Mouse (Mus musculus) embryonic facial prominence, embryonic 11.5 days (tissue): ENCODE data around the gene Art3. TPM values are rescaled to one million over a fixed set of nuclear protein-coding genes. Genes with fewer than 3 reads are reported as not detected.

ENCODE experiments used
- ATAC-seq: fragments of 200-750 bp; cut with Nextera tagmentation; replicated peaks from 2 replicates; pipeline ENCODE4 v1.8.0; 2017; ENCODE audit warnings: low read depth; ENCODE audit not compliant: insufficient number of reproducible peaks, low FRiP score, low TSS enrichment
- DNase-seq: peaks from one replicate; pipeline ENCODE4 v3.0.0-alpha.2; 2015; ENCODE audit warnings: low spot score
- H3K27ac ChIP-seq: fragments of 300-500 bp; sonication (generic); replicated peaks from 2 replicates; pipeline ENCODE4 v1.5.1; 2014; ENCODE audit warnings: mild to moderate bottlenecking, low read depth, low read length, control low read depth
- H3K27me3 ChIP-seq: fragments of 300-500 bp; sonication (generic); 2 replicates; pipeline ENCODE4 v1.6.1; 2014; ENCODE audit warnings: mild to moderate bottlenecking, low read length, moderate library complexity, mixed read lengths; ENCODE audit not compliant: control insufficient read depth, insufficient read depth
- H3K36me3 ChIP-seq: fragments of 300-500 bp; sonication (generic); replicated peaks from 2 replicates; pipeline ENCODE4 v1.6.1; 2014; ENCODE audit warnings: low read depth, mild to moderate bottlenecking, low read length, moderate library complexity, mixed read lengths; ENCODE audit not compliant: control insufficient read depth, insufficient read depth
- H3K4me1 ChIP-seq: fragments of 300-500 bp; sonication (generic); 2 replicates; pipeline ENCODE4 v1.6.1; 2014; ENCODE audit warnings: low read length, mixed read lengths; ENCODE audit not compliant: control insufficient read depth, insufficient read depth
- H3K4me2 ChIP-seq: fragments of 300-500 bp; sonication (generic); 2 replicates; pipeline ENCODE4 v1.6.1; 2014; ENCODE audit warnings: low read depth, mild to moderate bottlenecking, control low read depth, low read length, moderate library complexity
- H3K4me3 ChIP-seq: fragments of 300-500 bp; sonication (generic); 2 replicates; pipeline ENCODE4 v1.5.1; 2014; ENCODE audit warnings: low read depth, low read length, control low read depth
- H3K9ac ChIP-seq: fragments of 300-500 bp; sonication (generic); replicated peaks from 2 replicates; pipeline ENCODE4 v1.6.1; 2014; ENCODE audit warnings: mild to moderate bottlenecking, control low read depth, low read length
- H3K9me3 ChIP-seq: fragments of 300-500 bp; sonication (generic); replicated peaks from 2 replicates; pipeline ENCODE4 v1.6.1; 2016; ENCODE audit warnings: mild to moderate bottlenecking, low read length, inconsistent platforms, mixed read lengths; ENCODE audit not compliant: control insufficient read depth
- WGBS: fragments of 180-500 bp; shearing (Covaris S2); extraction: QIAGEN DNeasy Blood & Tissue Kit; methylation state at CpG from one replicate; pipeline ENCODE4 v1.1.7; 2014; 5-methylcytosine and 5-hydroxymethylcytosine counted together
- polyA plus RNA-seq: library from polyadenylated mRNA; unstranded; fragments of >200 nt; fragmentation: Nextera tagmentation; extraction: Ambion mirVana; gene quantifications from 2 replicates; pipeline ENCODE4 v1.2.1, GENCODE M21; 2014

Art3 gene
- polyA plus RNA-seq, 1 experiment from 2014 or later: 1.4 TPM

DNA sequence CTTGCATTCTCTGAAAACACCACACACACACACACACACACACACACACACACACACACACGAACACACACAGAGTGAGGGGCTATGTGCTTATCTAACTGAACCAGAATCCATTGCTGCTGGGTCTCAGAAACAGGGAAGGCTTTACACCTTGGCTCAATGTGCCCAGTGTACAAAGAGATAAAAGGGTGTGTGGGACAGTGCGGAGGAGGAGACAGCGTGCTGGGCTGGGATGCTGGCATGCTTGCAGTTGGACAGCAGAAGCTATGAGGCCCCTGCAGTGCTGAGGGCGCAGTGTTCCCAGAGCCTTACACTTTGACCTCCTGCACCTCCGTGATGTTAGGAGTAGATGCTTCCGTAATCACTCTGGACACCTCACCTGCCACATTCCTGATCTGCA lies 64.8 kb downstream of the Art3 start:
- Histone ChIP-seq H3K9me3 (no peaks in the 10 kb centered on the region), H3K27me3 (peaks cover 12% of the 10 kb centered on the region), H3K27ac (no peak overlapping the region), H3K4me2 (no peak overlapping the region), H3K4me3 (no peak overlapping the region), H3K4me1 (no peaks in the 10 kb centered on the region), H3K9ac (no peak overlapping the region), H3K36me3 (no peaks in the 10 kb centered on the region)
- ATAC-seq (no peak), DNase-seq (no peak)
- 86% methylated on average over 6 of the region's 6 CpGs for WGBS

DNA sequence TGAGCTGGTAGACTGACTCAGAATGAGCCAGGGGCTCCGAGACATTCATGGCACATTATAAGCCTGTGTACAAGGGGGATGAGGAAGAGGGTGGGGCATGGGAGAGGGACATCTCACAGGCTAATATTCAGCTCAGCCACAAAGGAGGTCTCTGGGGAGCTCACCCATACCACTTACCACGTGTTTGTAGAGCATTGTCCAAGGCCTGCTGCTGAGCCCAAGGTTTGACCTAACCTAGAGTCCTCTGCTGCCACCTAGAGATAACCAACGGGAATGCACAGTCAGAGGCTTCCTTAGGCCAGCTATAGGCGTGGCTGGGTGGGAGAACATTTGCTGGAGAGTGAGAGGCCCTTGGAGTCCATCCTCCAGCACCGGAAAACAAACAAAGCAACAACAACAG lies 66.5 kb downstream of the Art3 start:
- H3K27ac ChIP-seq: no peak overlapping the region
- no peaks in the 10 kb centered on the region for H3K36me3 ChIP-seq
- DNase-seq: peak; percentile 92
- no peak overlapping the region for H3K9ac ChIP-seq
- H3K4me3 ChIP-seq: no peak overlapping the region
- ATAC-seq: peak; percentile 83
- H3K9me3 ChIP-seq: no peaks in the 10 kb centered on the region
- 20% methylated on average over 5 of the region's 5 CpGs for WGBS
- no peak overlapping the region for H3K4me2 ChIP-seq
- H3K27me3 ChIP-seq: peaks cover 4% of the 10 kb centered on the region
- no peaks in the 10 kb centered on the region for H3K4me1 ChIP-seq

DNA sequence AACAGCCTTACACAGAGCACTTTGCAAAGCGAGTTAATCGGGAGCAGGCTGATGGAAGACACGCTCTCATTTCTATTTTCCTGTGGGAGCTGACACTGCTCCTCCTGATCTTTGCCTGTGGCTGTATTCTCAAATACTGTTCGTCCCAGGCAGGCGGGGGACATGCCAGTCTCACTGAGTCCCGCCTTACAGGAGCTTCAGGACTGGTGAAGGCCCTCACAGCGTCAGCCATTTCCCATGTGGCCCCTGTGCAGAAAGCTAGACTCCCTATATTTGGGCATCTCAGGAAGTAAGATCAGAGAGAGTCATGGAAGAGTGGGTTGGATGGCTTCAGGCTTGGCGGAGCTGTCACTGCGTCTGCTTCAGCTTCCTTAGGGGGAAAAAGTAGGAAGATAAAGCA lies 71.2 kb downstream of the Art3 start:
- Histone ChIP-seq H3K4me3 (no peak overlapping the region), H3K9ac (no peak overlapping the region), H3K27me3 (no peaks in the 10 kb centered on the region), H3K9me3 (no peaks in the 10 kb centered on the region), H3K4me1 (no peaks in the 10 kb centered on the region), H3K4me2 (no peak overlapping the region), H3K36me3 (no peaks in the 10 kb centered on the region), H3K27ac (no peak overlapping the region)
- ATAC-seq: no peak
- DNase-seq: no peak
- WGBS: 55% methylated on average over 9 of the region's 9 CpGs

DNA sequence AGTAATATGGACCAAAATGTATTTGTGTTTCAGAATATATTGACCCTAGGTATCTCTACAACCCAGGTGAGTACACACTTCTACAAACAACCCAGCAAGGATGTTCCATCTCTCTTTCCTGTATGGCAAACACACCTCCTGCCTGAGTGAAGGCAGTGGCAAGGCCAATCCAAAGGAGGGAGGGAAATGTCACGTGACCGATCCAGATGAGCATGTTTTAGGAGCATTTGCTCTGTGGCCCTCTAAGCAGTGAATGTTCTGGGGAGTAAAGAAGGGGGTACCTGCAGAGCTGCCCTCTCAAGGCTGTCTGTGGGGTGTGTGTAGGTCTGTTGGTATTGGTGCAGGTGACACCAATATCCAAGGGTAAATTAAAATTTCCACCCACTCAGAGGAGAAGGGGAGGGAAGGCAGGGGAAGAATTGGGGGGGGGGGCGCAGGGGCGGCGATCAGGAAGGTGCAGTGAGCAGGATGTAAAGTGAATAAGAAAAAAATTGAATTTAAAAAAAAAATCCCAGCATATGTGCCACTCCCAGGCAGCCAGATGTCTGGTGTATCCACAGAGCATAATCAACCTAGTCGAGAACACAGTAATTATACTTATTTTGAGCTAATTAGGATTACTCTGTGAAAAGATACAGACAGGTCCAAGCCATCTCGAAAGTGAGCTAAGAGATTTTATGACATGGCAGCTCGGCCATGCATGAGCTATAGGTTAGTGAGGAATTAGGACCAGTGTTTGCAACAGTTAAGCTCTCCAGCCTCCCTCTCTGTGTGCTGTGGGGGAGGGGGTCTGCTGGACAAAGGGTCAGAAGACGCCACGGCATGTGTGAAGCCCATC lies 72.2 kb downstream of the Art3 start:
- 39% methylated on average over 10 of the region's 10 CpGs for WGBS
- Histone ChIP-seq H3K4me3 (no peak overlapping the region), H3K27ac (no peak overlapping the region; the same call in 1 of the 2 replicates), H3K27me3 (no peaks in the 10 kb centered on the region), H3K9me3 (no peaks in the 10 kb centered on the region), H3K36me3 (no peaks in the 10 kb centered on the region), H3K9ac (no peak overlapping the region), H3K4me1 (no peaks in the 10 kb centered on the region), H3K4me2 (no peak overlapping the region)
- peak; percentile 67 for DNase-seq
- ATAC-seq: 0 out of 2 replicates have a peak, but pooled peaks have one; percentile 50

DNA sequence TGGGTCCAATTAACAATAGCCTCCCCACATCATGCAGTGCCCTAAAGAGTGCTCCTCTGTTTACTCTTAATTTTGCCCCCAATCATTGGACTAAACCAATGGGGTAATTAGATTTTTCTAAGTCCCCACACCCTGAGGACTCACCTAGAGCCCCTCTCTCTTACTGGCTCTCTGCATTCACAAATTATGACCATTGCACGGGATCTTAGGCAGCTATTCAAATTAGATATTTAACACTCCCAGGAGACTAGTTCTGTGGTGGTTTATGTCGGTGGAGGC lies 72.7 kb downstream of the Art3 start:
- WGBS: 10% methylated on average over 2 of the region's 2 CpGs
- Histone ChIP-seq H3K36me3 (no peaks in the 10 kb centered on the region), H3K27ac (no peak overlapping the region; the same call in 1 of the 2 replicates), H3K9me3 (no peaks in the 10 kb centered on the region), H3K4me2 (no peak overlapping the region), H3K27me3 (no peaks in the 10 kb centered on the region), H3K9ac (no peak overlapping the region), H3K4me1 (no peaks in the 10 kb centered on the region), H3K4me3 (no peak overlapping the region)
- ATAC-seq: peak; percentile 58; the same call in 1 of the 2 replicates
- no peak for DNase-seq

DNA sequence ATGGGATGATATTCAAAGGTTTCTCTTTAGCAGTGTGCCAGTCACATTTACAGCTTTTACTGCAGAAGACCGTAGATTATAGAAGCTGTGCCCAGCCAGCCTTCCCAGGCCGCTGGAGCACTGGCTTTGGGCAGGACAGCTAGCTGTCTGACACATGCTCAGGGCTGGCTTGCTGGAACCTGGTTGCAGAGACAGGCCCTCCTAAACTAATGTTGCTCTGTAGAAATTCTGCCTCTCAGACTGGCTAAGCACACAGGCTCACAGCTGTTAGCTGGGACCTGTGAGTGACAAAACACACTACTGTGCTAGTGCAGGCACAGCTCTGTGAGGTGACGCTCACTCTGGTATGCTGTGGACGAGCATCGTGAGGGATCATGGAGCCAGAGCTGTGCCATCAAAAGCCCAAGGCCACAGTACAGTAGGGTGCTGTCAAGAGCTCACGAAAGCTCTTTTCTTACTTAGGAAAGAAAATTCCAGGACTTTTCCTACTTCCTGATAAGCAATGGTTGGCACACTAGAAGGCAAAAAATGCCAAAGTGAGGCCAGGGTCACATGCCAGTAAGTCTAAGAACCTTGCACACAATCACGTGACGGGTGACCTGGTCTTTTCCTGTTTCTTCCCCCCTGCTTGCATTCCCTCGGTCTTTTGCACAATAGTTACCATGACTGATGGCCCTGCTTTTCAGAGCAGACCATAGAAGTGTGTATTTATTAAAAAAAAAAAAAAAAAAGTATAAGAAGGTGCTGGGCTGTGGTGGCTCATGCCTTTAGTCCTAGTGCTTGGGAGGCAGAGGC lies 77.9 kb downstream of the Art3 start:
- ATAC-seq (no peak), DNase-seq (no peak)
- Histone ChIP-seq H3K36me3 (no peaks in the 10 kb centered on the region; the same call in 1 of the 2 replicates), H3K4me2 (no peak overlapping the region), H3K9me3 (no peaks in the 10 kb centered on the region), H3K27ac (no peak overlapping the region), H3K4me3 (no peak overlapping the region), H3K9ac (no peak overlapping the region), H3K4me1 (no peaks in the 10 kb centered on the region), H3K27me3 (no peaks in the 10 kb centered on the region)
- 82% methylated on average over 9 of the region's 9 CpGs for WGBS

DNA sequence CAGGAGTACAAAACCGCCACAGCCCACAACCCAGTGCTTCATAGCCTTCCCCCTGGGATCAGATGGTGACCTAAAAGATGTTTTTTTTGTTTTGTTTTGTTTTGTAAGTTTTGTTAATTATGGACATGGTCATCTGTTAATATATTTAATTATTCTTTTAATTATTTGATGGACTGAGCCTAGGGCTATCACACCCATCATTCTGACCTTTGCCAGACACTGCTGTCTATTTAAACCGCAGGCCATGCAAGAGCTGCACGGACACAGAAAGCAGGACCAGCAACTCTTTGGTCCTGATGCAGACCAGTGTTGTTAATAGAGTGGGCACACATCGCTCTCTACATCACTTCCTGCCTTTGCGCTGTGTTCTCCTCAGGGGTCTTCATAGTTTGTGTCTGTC lies 78.9 kb downstream of the Art3 start:
- no peak overlapping the region for H3K4me3 ChIP-seq
- no peaks in the 10 kb centered on the region for H3K4me1 ChIP-seq
- ATAC-seq: no peak
- no peaks in the 10 kb centered on the region; the same call in 1 of the 2 replicates for H3K36me3 ChIP-seq
- H3K4me2 ChIP-seq: no peak overlapping the region
- H3K27me3 ChIP-seq: no peaks in the 10 kb centered on the region
- no peak for DNase-seq
- no peaks in the 10 kb centered on the region for H3K9me3 ChIP-seq
- 83% methylated on average over 5 of the region's 5 CpGs for WGBS
- no peak overlapping the region for H3K9ac ChIP-seq
- H3K27ac ChIP-seq: no peak overlapping the region
